Mouse (Mus musculus): ENCODE results near the gene Cst8.

DNA sequence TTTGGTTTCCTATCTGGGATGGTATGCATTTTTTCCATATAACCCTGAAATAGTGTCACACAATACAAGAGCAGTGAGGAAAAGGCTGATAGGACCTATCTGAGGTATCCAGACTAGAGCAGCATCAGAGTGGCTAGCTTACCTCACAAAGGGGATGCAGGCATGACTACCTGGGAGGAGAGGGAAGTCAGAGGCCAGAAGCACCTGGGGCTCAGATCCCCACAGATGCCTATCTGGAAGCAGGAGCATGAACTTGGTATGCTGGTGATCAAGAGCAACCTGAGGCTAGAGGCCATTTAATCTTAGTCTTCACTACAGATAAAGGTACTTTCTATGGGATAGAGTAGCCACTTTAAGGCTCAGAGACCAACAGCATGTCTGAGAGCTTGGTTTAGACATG, 21.3 kb downstream of the Cst8 start, which contains the start of gene Cst13:
- TF ChIP-seq ZC3H11A (IDR thresholded peaks at IDR 0.05; ENCODE audit: borderline replicate concordance, low read depth, low read length), result no peak
- TF ChIP-seq HCFC1 (IDR thresholded peaks at IDR 0.05; ENCODE audit: borderline replicate concordance, insufficient read depth, low read length), result no peak
- TF ChIP-seq CHD2 (IDR thresholded peaks at IDR 0.05; ENCODE audit: low read depth, low read length), result no peak
